23 mouse cellular contexts compared by ENCODE assay signal in the genomic region with DNA sequence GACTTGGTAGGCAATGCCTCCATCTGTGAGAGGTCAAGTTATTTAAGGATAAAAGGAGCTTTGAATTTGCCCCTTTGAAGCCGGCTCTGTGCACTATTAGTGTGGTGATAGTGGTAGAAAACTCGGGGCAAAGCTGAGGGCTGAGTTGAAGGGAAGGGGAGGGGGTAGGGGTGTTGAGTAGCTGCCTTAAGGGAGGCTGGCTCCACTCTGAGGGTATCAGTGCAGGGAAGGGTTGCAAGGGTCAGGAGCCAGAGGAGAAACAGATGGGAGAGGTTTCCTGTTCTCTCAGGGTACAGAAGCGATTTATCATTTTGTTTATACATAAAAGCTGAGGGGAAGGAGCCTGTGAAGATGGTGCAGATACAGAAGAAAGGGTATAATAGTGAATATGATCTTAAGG.
A peak's percentile ranks its signal among the peaks of the same experiment; 100 is the strongest.
DNase-seq lines count a peak whose midpoint lies in the region; ATAC-seq and TF ChIP-seq lines count a peak whose summit lies in the region.
"Had no signal": no experiment of that assay in that cellular context is flagged by ENCODE, and none has a peak within 500 bp of the region (broad histone marks: within the 10 kb centered on the region; RNA-seq: fewer than 3 reads in every experiment).

No protein-coding gene starts in this region.

- H3K36me3 ChIP-seq in heart, embryonic 12.5 days, result no peaks in the 10 kb centered on the region
- H3K36me3 ChIP-seq in lung, embryonic 14.5 days (ENCODE audit: insufficient read depth), result no peaks in the 10 kb centered on the region
- H3K36me3 ChIP-seq in limb, embryonic 10.5 days, result no peaks in the 10 kb centered on the region
- H3K36me3 ChIP-seq in liver, postnatal 0 days (replicated peaks; ENCODE audit: insufficient read depth, low read length), result no peaks in the 10 kb centered on the region
- H3K36me3 ChIP-seq: embryonic facial prominence, embryonic 13.5 days; intestine, embryonic 15.5 days; liver, embryonic 13.5 days; midbrain, embryonic 12.5 days had no signal

- H3K9ac ChIP-seq in heart, embryonic 12.5 days, result no peak overlapping the region
- H3K9ac ChIP-seq in lung, embryonic 14.5 days, result no peak overlapping the region
- no peak overlapping the region for H3K9ac ChIP-seq in liver, postnatal 0 days (replicated peaks)
- H3K9ac ChIP-seq: embryonic facial prominence, embryonic 13.5 days; hindbrain, embryonic 14.5 days; intestine, embryonic 15.5 days; liver, embryonic 13.5 days; midbrain, embryonic 12.5 days had no signal

- DNase-seq in heart, postnatal 36 days, result no peak
- DNase-seq in lung, embryonic 14.5 days, result no peak
- DNase-seq in lung, postnatal 14 days, result no peak
- peak; percentile 69 for DNase-seq in embryo, embryonic 10 days (ENCODE audit: low spot score)
- DNase-seq in limb, embryonic 10.5 days (ENCODE audit: low spot score), result no peak
- no peak for DNase-seq in adrenal gland, adult 18-20 months (ENCODE audit: low spot score in 2 of 2)
- no peak for DNase-seq in liver, postnatal 0 days
- DNase-seq: adrenal gland, adult 2 months; cerebellum, adult 11 months; cerebellum, postnatal 14 days; gastrocnemius, postnatal 14 days; heart, adult 2 months; left cerebral cortex, postnatal 4 days; liver, embryonic 13.5 days; lung, postnatal 4 days; thymus, postnatal 36 days had no signal

- H3K9me3 ChIP-seq in heart, embryonic 12.5 days (replicated peaks), result no peaks in the 10 kb centered on the region
- no peaks in the 10 kb centered on the region for H3K9me3 ChIP-seq in lung, embryonic 14.5 days (ENCODE audit: low read depth, low read length)
- H3K9me3 ChIP-seq in limb, embryonic 10.5 days (replicated peaks), result no peaks in the 10 kb centered on the region
- no peaks in the 10 kb centered on the region for H3K9me3 ChIP-seq in liver, postnatal 0 days (ENCODE audit: low read length)
- H3K9me3 ChIP-seq: embryonic facial prominence, embryonic 13.5 days; intestine, embryonic 15.5 days; liver, embryonic 13.5 days; midbrain, embryonic 12.5 days had no signal

- H3K4me2 ChIP-seq in heart, embryonic 12.5 days, result no peak overlapping the region
- H3K4me2 ChIP-seq in lung, embryonic 14.5 days, result no peak overlapping the region
- H3K4me2 ChIP-seq in liver, postnatal 0 days (ENCODE audit: low read depth, low read length), result no peak overlapping the region
- H3K4me2 ChIP-seq: embryonic facial prominence, embryonic 13.5 days; hindbrain, embryonic 14.5 days; intestine, embryonic 15.5 days; liver, embryonic 13.5 days; midbrain, embryonic 12.5 days had no signal

- no peak overlapping the region for H3K4me3 ChIP-seq in heart, embryonic 12.5 days
- no peak overlapping the region for H3K4me3 ChIP-seq in lung, embryonic 14.5 days (ENCODE audit: low read depth, low read length)
- no peak overlapping the region for H3K4me3 ChIP-seq in limb, embryonic 10.5 days
- no peak overlapping the region for H3K4me3 ChIP-seq in liver, postnatal 0 days (ENCODE audit: low read depth, low read length)
- H3K4me3 ChIP-seq: embryonic facial prominence, embryonic 13.5 days; heart, adult 2 months; intestine, embryonic 15.5 days; layer of hippocampus, adult 2 months; liver, embryonic 13.5 days; midbrain, embryonic 12.5 days had no signal

- intact Hi-C loops in heart, postnatal 36 days (cut with DNase I), result no loop called here

- 13% methylated on average over 3 of the region's 3 CpGs for WGBS in heart, embryonic 12.5 days
- WGBS in lung, embryonic 14.5 days, result 13% methylated on average over 3 of the region's 3 CpGs
- 19% methylated on average over 3 of the region's 3 CpGs for WGBS in limb, embryonic 10.5 days
- 33% methylated on average over 3 of the region's 3 CpGs for WGBS in liver, postnatal 0 days (ENCODE audit: insufficient replicate concordance)

- H3K27ac ChIP-seq in heart, embryonic 12.5 days (ENCODE audit: poor library complexity, severe bottlenecking), result no peak overlapping the region
- H3K27ac ChIP-seq in lung, embryonic 14.5 days (ENCODE audit: low read depth), result no peak overlapping the region
- H3K27ac ChIP-seq in limb, embryonic 10.5 days, result peak overlapping the region; percentile 30; the same call in 1 of the 2 replicates
- no peak overlapping the region for H3K27ac ChIP-seq in liver, postnatal 0 days (ENCODE audit: low read depth)
- H3K27ac ChIP-seq: embryonic facial prominence, embryonic 13.5 days; heart, adult 2 months; hindbrain, embryonic 14.5 days; intestine, embryonic 15.5 days; layer of hippocampus, adult 2 months; liver, embryonic 13.5 days; midbrain, embryonic 12.5 days had no signal

- no peaks in the 10 kb centered on the region for H3K27me3 ChIP-seq in heart, embryonic 12.5 days (replicated peaks)
- no peaks in the 10 kb centered on the region for H3K27me3 ChIP-seq in lung, embryonic 14.5 days (ENCODE audit: insufficient read depth, low read length)
- no peaks in the 10 kb centered on the region for H3K27me3 ChIP-seq in limb, embryonic 10.5 days (ENCODE audit: low read depth, poor library complexity, severe bottlenecking)
- H3K27me3 ChIP-seq in liver, postnatal 0 days (ENCODE audit: insufficient read depth, low read length), result no peaks in the 10 kb centered on the region
- H3K27me3 ChIP-seq: CH12.LX; embryonic facial prominence, embryonic 13.5 days; intestine, embryonic 15.5 days; liver, embryonic 13.5 days; midbrain, embryonic 12.5 days had no signal

- 0 out of 2 replicates have a peak, but pooled peaks cover 9% of the 10 kb centered on the region for H3K4me1 ChIP-seq in heart, embryonic 12.5 days (replicated peaks)
- H3K4me1 ChIP-seq in lung, embryonic 14.5 days (ENCODE audit: insufficient read depth), result no peaks in the 10 kb centered on the region
- H3K4me1 ChIP-seq in limb, embryonic 10.5 days, result peaks cover 8% of the 10 kb centered on the region
- H3K4me1 ChIP-seq in liver, postnatal 0 days (ENCODE audit: insufficient read depth), result no peaks in the 10 kb centered on the region
- H3K4me1 ChIP-seq: intestine, embryonic 15.5 days; liver, embryonic 13.5 days had no signal

- TF ChIP-seq CTCF in lung, embryonic 14.5 days (IDR thresholded peaks at IDR 0.05; ENCODE audit: low read depth), result no peak
- TF ChIP-seq CTCF in liver, postnatal 0 days (IDR thresholded peaks at IDR 0.05; ENCODE audit: low read depth), result no peak

- TF ChIP-seq EP300 in liver, postnatal 0 days (IDR thresholded peaks at IDR 0.05; ENCODE audit: low read depth), result no peak

- ATAC-seq in heart, embryonic 12.5 days (ENCODE audit: insufficient number of reproducible peaks, low FRiP score), result peak; percentile 33; the same call in 1 of the 2 replicates
- peak; percentile 71; the same call in 1 of the 2 replicates for ATAC-seq in lung, embryonic 14.5 days (ENCODE audit: insufficient read depth)
- ATAC-seq in liver, postnatal 0 days, result no peak
- ATAC-seq: intestine, embryonic 15.5 days had no signal
